Mouse (Mus musculus) neutrophil, adult 5-6 weeks (primary cell): ENCODE results near the gene Picalm. TPM values are rescaled to one million over a fixed set of nuclear protein-coding genes. Genes with fewer than 3 reads are reported as not detected.

ENCODE experiments used
- ATAC-seq: fragments of 151-379, 151-347 bp; 2 replicates; pipeline ENCODE4 v1.8.0; 2017; ENCODE audit warnings: mild to moderate bottlenecking, moderate TSS enrichment; ENCODE audit not compliant: insufficient number of reproducible peaks, poor library complexity, low FRiP score, severe bottlenecking; ENCODE audit errors: extremely low read depth
- total RNA-seq: library from RNA; stranded (forward); fragments of 200-1000 nt; gene quantifications from 2 replicates; pipeline ENCODE4 v1.2.3, GENCODE M21; 2017

Gene Picalm
- total RNA-seq, 1 experiment from 2014 or later, result 1,093 TPM

DNA sequence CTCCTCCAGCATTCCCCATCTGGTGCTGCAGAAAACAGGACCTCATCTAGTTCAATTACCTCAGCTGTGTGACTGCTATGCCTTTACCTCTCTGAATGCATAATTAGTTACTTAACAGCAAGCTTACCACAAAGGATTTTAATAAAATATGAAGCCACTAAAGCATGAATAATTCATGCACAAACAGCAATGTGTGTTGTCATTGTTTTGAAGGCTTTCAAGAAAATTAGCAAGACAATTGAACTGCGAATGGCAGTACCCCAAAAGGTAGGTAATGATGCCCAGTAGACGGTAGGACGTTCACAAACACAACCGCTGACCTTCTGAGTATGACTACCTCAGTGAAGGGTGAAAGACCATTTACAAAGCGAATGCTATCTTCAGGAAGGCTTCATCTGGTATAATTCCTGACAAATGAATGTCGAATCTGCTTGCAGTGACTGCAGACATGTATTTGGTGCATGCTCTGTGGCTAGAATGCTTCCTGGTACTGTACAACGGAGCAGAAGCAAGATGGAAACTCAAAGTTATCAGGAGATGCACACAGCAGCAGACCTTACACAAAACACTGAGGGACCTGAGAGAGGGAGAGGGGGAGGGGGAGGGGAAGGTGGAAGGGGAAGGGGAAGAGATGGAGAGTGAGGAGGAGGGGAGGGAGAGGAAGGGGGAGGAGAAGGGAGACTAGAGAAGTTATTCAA lies 132.0 kb downstream of the Picalm start:
- ATAC-seq, result no peak

Other genes starting within 250 kb of the Picalm start
- gene Ccdc81, start 226.6 kb upstream of the Picalm start, total RNA-seq, result not detected in 2 replicates
- gene Hikeshi, start 189.0 kb upstream of the Picalm start, total RNA-seq, result 48.8 and 52.8 TPM in 2 replicates
- 252 and 259 TPM in 2 replicates for gene Eed, start 149.2 kb upstream of the Picalm start, total RNA-seq
- gene Ccdc83, start 135.6 kb downstream of the Picalm start, total RNA-seq, result 0.25 TPM in 1 of 2 replicates, not detected in the other
- gene Sytl2, start 172.0 kb downstream of the Picalm start, total RNA-seq, result 2.7 and 5.0 TPM in 2 replicates